10 mouse cellular contexts compared by ENCODE assay signal in genomic region chr9:107504662-107505537, GRCm38 (mm10). TPM values are rescaled to one million over a fixed set of nuclear protein-coding genes. Genes with fewer than 3 reads are reported as not detected.
DNase-seq lines count a peak whose midpoint lies in the region; ATAC-seq and TF ChIP-seq lines count a peak whose summit lies in the region.
"Had no signal": no experiment of that assay in that cellular context is flagged by ENCODE, and none has a peak within 500 bp of the region (broad histone marks: within the 10 kb centered on the region; RNA-seq: fewer than 3 reads in every experiment).

No protein-coding gene starts in this region.

- H3K36me3 ChIP-seq in forebrain, embryonic 16.5 days (ENCODE audit: control insufficient read depth, insufficient read depth), result no peaks in the 10 kb centered on the region
- no peaks in the 10 kb centered on the region for H3K36me3 ChIP-seq in neural tube, embryonic 14.5 days (ENCODE audit: control insufficient read depth, insufficient read depth, low read length)
- H3K36me3 ChIP-seq: lung, embryonic 15.5 days had no signal

- no peaks in the 10 kb centered on the region for H3K9me3 ChIP-seq in forebrain, embryonic 16.5 days (ENCODE audit: control insufficient read depth, low read length)
- H3K9me3 ChIP-seq in neural tube, embryonic 14.5 days (ENCODE audit: control insufficient read depth, low read length), result no peaks in the 10 kb centered on the region
- H3K9me3 ChIP-seq: lung, embryonic 15.5 days had no signal

- DNase-seq in cerebellum, adult 2 months, result peak; percentile 45 to 50
- no peak for DNase-seq in cerebellum, adult 11-12 months
- peak; percentile 64 for DNase-seq in retina, postnatal 1 day
- no peak for DNase-seq in retina, embryonic 14.5 days (ENCODE audit: low spot score)
- DNase-seq in thymus, postnatal 0 days (ENCODE audit: low spot score), result no peak
- no peak for DNase-seq in embryo, embryonic 10.5 days (ENCODE audit: low spot score)
- DNase-seq: right cerebral cortex, postnatal 25 days had no signal

- H3K27ac ChIP-seq in cerebellum, adult 2 months (ENCODE audit: insufficient read depth, low read length), result no peak overlapping the region
- H3K27ac ChIP-seq in forebrain, embryonic 16.5 days (ENCODE audit: low read length), result 0 out of 2 replicates have a peak overlapping the region, but pooled peaks have one; percentile 49
- peak overlapping the region; percentile 83 for H3K27ac ChIP-seq in neural tube, embryonic 14.5 days (ENCODE audit: low read depth, low read length)
- H3K27ac ChIP-seq: lung, embryonic 15.5 days had no signal

- no peak overlapping the region for H3K9ac ChIP-seq in forebrain, embryonic 16.5 days (replicated peaks; ENCODE audit: low read depth, low read length)
- no peak overlapping the region for H3K9ac ChIP-seq in neural tube, embryonic 14.5 days (replicated peaks; ENCODE audit: low read depth, low read length)
- H3K9ac ChIP-seq: lung, embryonic 15.5 days had no signal

- no peak overlapping the region for H3K4me2 ChIP-seq in forebrain, embryonic 16.5 days (ENCODE audit: low read length)
- H3K4me2 ChIP-seq in neural tube, embryonic 14.5 days (ENCODE audit: low read depth, low read length), result no peak overlapping the region
- H3K4me2 ChIP-seq: lung, embryonic 15.5 days had no signal

- H3K27me3 ChIP-seq in cerebellum, adult 2 months (ENCODE audit: control insufficient read depth, insufficient read depth, low read length), result no peaks in the 10 kb centered on the region
- H3K27me3 ChIP-seq in forebrain, embryonic 16.5 days (replicated peaks; ENCODE audit: control insufficient read depth, insufficient read depth, low read length), result no peaks in the 10 kb centered on the region
- no peaks in the 10 kb centered on the region for H3K27me3 ChIP-seq in neural tube, embryonic 14.5 days (ENCODE audit: control insufficient read depth, insufficient read depth, low read length)

- WGBS in cerebellum, adult 2 months, result 56% methylated on average over 19 of the region's 19 CpGs
- 30% methylated on average over 19 of the region's 19 CpGs for WGBS in forebrain, embryonic 16.5 days
- 35% methylated on average over 19 of the region's 19 CpGs for WGBS in neural tube, embryonic 14.5 days

- peaks cover 32% of the 10 kb centered on the region for H3K4me1 ChIP-seq in cerebellum, adult 2 months (ENCODE audit: control insufficient read depth, insufficient read depth, low read length)
- H3K4me1 ChIP-seq in forebrain, embryonic 16.5 days (replicated peaks; ENCODE audit: control insufficient read depth, insufficient read depth, low read length), result peaks cover 50% of the 10 kb centered on the region
- H3K4me1 ChIP-seq in neural tube, embryonic 14.5 days (ENCODE audit: control insufficient read depth, insufficient read depth, low read length), result peaks cover 61% of the 10 kb centered on the region
- H3K4me1 ChIP-seq: lung, embryonic 15.5 days had no signal

- peak; percentile 59 for ATAC-seq in forebrain, embryonic 16.5 days
- peak; percentile 54 for ATAC-seq in neural tube, embryonic 14.5 days (ENCODE audit: low read depth)

- no peak for TF ChIP-seq CTCF in cerebellum, adult 2 months (IDR thresholded peaks at IDR 0.05; ENCODE audit: borderline replicate concordance, insufficient read depth, low read depth, low read length)

- H3K4me3 ChIP-seq in cerebellum, adult 2 months (replicated peaks; ENCODE audit: insufficient read depth, low read depth, low read length), result no peak overlapping the region
- no peak overlapping the region for H3K4me3 ChIP-seq in forebrain, embryonic 16.5 days (replicated peaks; ENCODE audit: low read length)
- H3K4me3 ChIP-seq in neural tube, embryonic 14.5 days (ENCODE audit: low read depth, low read length), result no peak overlapping the region
- H3K4me3 ChIP-seq: lung, embryonic 15.5 days had no signal

- TF ChIP-seq POLR2A in cerebellum, adult 2 months (IDR thresholded peaks at IDR 0.05; ENCODE audit: borderline replicate concordance, insufficient read depth, low read length), result no peak

RNA-seq across cellular contexts. Expression of gene Tmem115, which starts 28.8 kb away (rescaled TPM):
- 44.3 and 44.6 TPM in 2 replicates for polyA plus RNA-seq in cerebellum, adult 2 months (2012; rRNA removed)
- 41.9 and 44.5 TPM in 2 replicates for polyA plus RNA-seq in forebrain, embryonic 16.5 days (2015; fragmentation: Nextera tagmentation; extraction: Ambion mirVana)
- polyA plus RNA-seq in neural tube, embryonic 14.5 days (2014; fragmentation: Nextera tagmentation; extraction: Ambion mirVana), result 47.7 and 48.7 TPM in 2 replicates
- 35.0 and 37.1 TPM in 2 replicates for polyA plus RNA-seq in thymus, postnatal 0 days (2015; fragmentation: Nextera tagmentation; extraction: Ambion mirVana)

RNA-seq across cellular contexts. Expression of gene Cyb561d2, which starts 37.1 kb away (rescaled TPM):
- polyA plus RNA-seq in cerebellum, adult 2 months (2012; rRNA removed), result 21.2 and 21.5 TPM in 2 replicates
- 35.7 and 38.5 TPM in 2 replicates for polyA plus RNA-seq in forebrain, embryonic 16.5 days (2015; fragmentation: Nextera tagmentation; extraction: Ambion mirVana)
- 42.2 and 46.7 TPM in 2 replicates for polyA plus RNA-seq in neural tube, embryonic 14.5 days (2014; fragmentation: Nextera tagmentation; extraction: Ambion mirVana)
- polyA plus RNA-seq in thymus, postnatal 0 days (2015; fragmentation: Nextera tagmentation; extraction: Ambion mirVana), result 48.5 and 49.8 TPM in 2 replicates

RNA-seq across cellular contexts. Expression of gene Nprl2, which starts 37.1 kb away (rescaled TPM):
- polyA plus RNA-seq in cerebellum, adult 2 months (2012; rRNA removed), result 64.1 and 70.7 TPM in 2 replicates
- 88.4 and 89.8 TPM in 2 replicates for polyA plus RNA-seq in forebrain, embryonic 16.5 days (2015; fragmentation: Nextera tagmentation; extraction: Ambion mirVana)
- polyA plus RNA-seq in neural tube, embryonic 14.5 days (2014; fragmentation: Nextera tagmentation; extraction: Ambion mirVana), result 71.5 and 74.9 TPM in 2 replicates
- 47.2 and 48.4 TPM in 2 replicates for polyA plus RNA-seq in thymus, postnatal 0 days (2015; fragmentation: Nextera tagmentation; extraction: Ambion mirVana)

RNA-seq across cellular contexts. Expression of gene Zmynd10, which starts 42.2 kb away (rescaled TPM):
- polyA plus RNA-seq in cerebellum, adult 2 months (2012; rRNA removed), result 1.6 and 2.3 TPM in 2 replicates
- 2.2 and 3.2 TPM in 2 replicates for polyA plus RNA-seq in forebrain, embryonic 16.5 days (2015; fragmentation: Nextera tagmentation; extraction: Ambion mirVana)
- 1.2 and 2.0 TPM in 2 replicates for polyA plus RNA-seq in neural tube, embryonic 14.5 days (2014; fragmentation: Nextera tagmentation; extraction: Ambion mirVana)
- 0.89 and 1.5 TPM in 2 replicates for polyA plus RNA-seq in thymus, postnatal 0 days (2015; fragmentation: Nextera tagmentation; extraction: Ambion mirVana)

RNA-seq across cellular contexts. Expression of gene Rassf1, which starts 46.5 kb away (rescaled TPM):
- polyA plus RNA-seq in cerebellum, adult 2 months (2012; rRNA removed), result 30.3 and 32.3 TPM in 2 replicates
- 43.4 and 45.4 TPM in 2 replicates for polyA plus RNA-seq in forebrain, embryonic 16.5 days (2015; fragmentation: Nextera tagmentation; extraction: Ambion mirVana)
- 34.1 and 34.9 TPM in 2 replicates for polyA plus RNA-seq in neural tube, embryonic 14.5 days (2014; fragmentation: Nextera tagmentation; extraction: Ambion mirVana)
- 52.1 and 56.2 TPM in 2 replicates for polyA plus RNA-seq in thymus, postnatal 0 days (2015; fragmentation: Nextera tagmentation; extraction: Ambion mirVana)

Comparison
In these comparisons a context has a peak if more than half of its experiments do, and no peak if none do; other contexts are left out.
1. DNase-seq: peak in cerebellum, adult 2 months (2 of 2) and retina, postnatal 1 day (single experiment); none in cerebellum, adult 11-12 months (single experiment), retina, embryonic 14.5 days (single experiment), thymus, postnatal 0 days (single experiment) and embryo, embryonic 10.5 days (single experiment).